Mouse (Mus musculus): ENCODE measurements at regions not wholly inside any gene's neighbourhood (a gene's known extent, or its start where the extent isn't known, plus 50 kb on each side); places are given as distances from the start of the nearest gene placed in this dataset.

- TF ChIP-seq POLR2A (IDR thresholded peaks at IDR 0.05; ENCODE audit: insufficient read depth, low read depth, low read length) (no peak), CTCF (IDR thresholded peaks at IDR 0.05; ENCODE audit: insufficient read depth, low read depth, low read length) (no peak)
These were observed 129.2 kb upstream of the Gm34302 start for GRCm38 (mm10) chr3:63612767-63613363.
